In genomic region chr5:113157006-113157405, GRCm38 (mm10) we compare ENCODE assay signal across 15 mouse cellular contexts.
DNase-seq lines count a peak whose midpoint lies in the region; ATAC-seq and TF ChIP-seq lines count a peak whose summit lies in the region.
"Had no signal": no experiment of that assay in that cellular context is flagged by ENCODE, and none has a peak within 500 bp of the region (broad histone marks: within the 10 kb centered on the region; RNA-seq: fewer than 3 reads in every experiment).

No protein-coding gene starts in this region.

- H3K27ac ChIP-seq in heart, embryonic 15.5 days = peak overlapping the region; percentile 30; the same call in 1 of the 2 replicates
- H3K27ac ChIP-seq in embryonic fibroblast, embryonic 13.5 days (ENCODE audit: insufficient read depth, low read length) = peak overlapping the region; percentile 87
- H3K27ac ChIP-seq: liver, embryonic 14.5 days; midbrain, embryonic 15.5 days had no signal

- H3K4me3 ChIP-seq in heart, embryonic 15.5 days = no peak overlapping the region
- no peak overlapping the region for H3K4me3 ChIP-seq in C2C12 (ENCODE audit: insufficient read depth, poor library complexity, severe bottlenecking)
- no peak overlapping the region for H3K4me3 ChIP-seq in embryonic fibroblast, embryonic 13.5 days (ENCODE audit: insufficient read depth, low read length)
- H3K4me3 ChIP-seq: erythroblast, embryonic 14.5 days; kidney, embryonic 15.5 days; midbrain, embryonic 15.5 days had no signal

- no peak overlapping the region for H3K4me2 ChIP-seq in heart, embryonic 15.5 days
- H3K4me2 ChIP-seq: kidney, embryonic 15.5 days; midbrain, embryonic 15.5 days had no signal

- TF ChIP-seq POLR2A in embryonic fibroblast, embryonic 13.5 days (IDR thresholded peaks at IDR 0.05; ENCODE audit: low read depth, low read length) = no peak

- ATAC-seq in heart, embryonic 15.5 days (replicated peaks; ENCODE audit: insufficient number of reproducible peaks, insufficient read depth, low FRiP score, low read depth) = no peak
- peak; percentile 27; the same call in 1 of the 2 replicates for ATAC-seq in monocyte, adult 5-6 weeks (replicated peaks; ENCODE audit: insufficient number of reproducible peaks, low FRiP score, low TSS enrichment, poor library complexity, severe bottlenecking)
- ATAC-seq: midbrain, embryonic 15.5 days had no signal

- no peak for DNase-seq in heart, adult 9 months (ENCODE audit: low spot score in 2 of 2)
- no peak for DNase-seq in ovary, postnatal 10 days (ENCODE audit: low spot score)
- DNase-seq in liver = no peak
- DNase-seq in gastrocnemius, postnatal 36 days = no peak
- DNase-seq: cerebellum, adult 9-11 months; heart, postnatal 36 days; layer of hippocampus, postnatal 36 days had no signal

- intact Hi-C loops in gastrocnemius, postnatal 36 days (cut with DNase I) = no loop called here

- no peak overlapping the region for H3K9ac ChIP-seq in heart, embryonic 15.5 days
- H3K9ac ChIP-seq: kidney, embryonic 15.5 days; liver, embryonic 14.5 days; midbrain, embryonic 15.5 days had no signal

- H3K79me3 ChIP-seq in C2C12 (ENCODE audit: low read depth) = peaks cover 5% of the 10 kb centered on the region

- WGBS in heart, embryonic 15.5 days = 61% methylated on average over 5 of the region's 5 CpGs

- H3ac ChIP-seq in C2C12 (ENCODE audit: control insufficient read depth, insufficient read length, low read depth) = peak overlapping the region; percentile 28

- H3K79me2 ChIP-seq in C2C12 (ENCODE audit: control insufficient read depth, insufficient read depth) = peaks cover 45% of the 10 kb centered on the region

- no peaks in the 10 kb centered on the region for H3K36me3 ChIP-seq in heart, embryonic 15.5 days
- no peaks in the 10 kb centered on the region for H3K36me3 ChIP-seq in C2C12 (ENCODE audit: control insufficient read depth, insufficient read depth)
- H3K36me3 ChIP-seq: kidney, embryonic 15.5 days; midbrain, embryonic 15.5 days had no signal

- no peaks in the 10 kb centered on the region for H3K9me3 ChIP-seq in heart, embryonic 15.5 days (replicated peaks)
- H3K9me3 ChIP-seq: kidney, embryonic 15.5 days; midbrain, embryonic 15.5 days had no signal

- H3K4me1 ChIP-seq in heart, embryonic 15.5 days (replicated peaks) = peaks cover 74% of the 10 kb centered on the region
- H3K4me1 ChIP-seq in embryonic fibroblast, embryonic 13.5 days (ENCODE audit: control insufficient read depth, insufficient read depth, low read length) = peaks cover 24% of the 10 kb centered on the region

- no peaks in the 10 kb centered on the region for H3K27me3 ChIP-seq in heart, embryonic 15.5 days
- H3K27me3 ChIP-seq in C2C12 (ENCODE audit: control insufficient read depth, insufficient read depth, insufficient read length) = no peaks in the 10 kb centered on the region
- H3K27me3 ChIP-seq: kidney, embryonic 15.5 days; midbrain, embryonic 15.5 days had no signal

- no peak for TF ChIP-seq CTCF in C2C12 (IDR thresholded peaks at IDR 0.05; ENCODE audit: control insufficient read depth, insufficient read depth, insufficient read length)
- TF ChIP-seq CTCF in embryonic fibroblast, embryonic 13.5 days (IDR thresholded peaks at IDR 0.05; ENCODE audit: borderline replicate concordance, insufficient read depth, low read length) = no peak

TF ChIP-seq in C2C12, 6 proteins besides CTCF, POLR2A, EP300 and RAD21:
- peak; percentile 10 for TF ChIP-seq FOSL1 (IDR thresholded peaks at IDR 0.05; ENCODE audit: insufficient read depth, low read length, poor library complexity, severe bottlenecking)
- TF ChIP-seq USF1 (IDR thresholded peaks at IDR 0.05; ENCODE audit: low read depth) = no peak
- no peak for TF ChIP-seq CEBPB (IDR thresholded peaks at IDR 0.05; ENCODE audit: low read depth)
- no peak for TF ChIP-seq MAX (IDR thresholded peaks at IDR 0.05)
- no peak for TF ChIP-seq MYOG (IDR thresholded peaks at IDR 0.05; ENCODE audit: control insufficient read depth, extremely low read depth, insufficient read length)
